Mouse (Mus musculus) embryo, embryonic 11 days (tissue): ENCODE measurements at regions not wholly inside any gene's neighbourhood (a gene's known extent, or its start where the extent isn't known, plus 50 kb on each side); places are given as distances from the start of the nearest gene placed in this dataset.

ENCODE experiments used
- DNase-seq: peaks from one replicate; pipeline ENCODE4 v3.0.0-alpha.2; 2015

GRCm38 (mm10) chr4:78666326-78666725 lies 454.6 kb upstream of the Ptprd start:
- DNase-seq: no peak

GRCm38 (mm10) chr4:78642773-78643172 lies 431.0 kb upstream of the Ptprd start:
- peak; percentile 12 for DNase-seq

- peak; percentile 55 for DNase-seq
Observed at GRCm38 (mm10) chr4:78606461-78606830, 394.7 kb upstream of the Ptprd start.

DNA sequence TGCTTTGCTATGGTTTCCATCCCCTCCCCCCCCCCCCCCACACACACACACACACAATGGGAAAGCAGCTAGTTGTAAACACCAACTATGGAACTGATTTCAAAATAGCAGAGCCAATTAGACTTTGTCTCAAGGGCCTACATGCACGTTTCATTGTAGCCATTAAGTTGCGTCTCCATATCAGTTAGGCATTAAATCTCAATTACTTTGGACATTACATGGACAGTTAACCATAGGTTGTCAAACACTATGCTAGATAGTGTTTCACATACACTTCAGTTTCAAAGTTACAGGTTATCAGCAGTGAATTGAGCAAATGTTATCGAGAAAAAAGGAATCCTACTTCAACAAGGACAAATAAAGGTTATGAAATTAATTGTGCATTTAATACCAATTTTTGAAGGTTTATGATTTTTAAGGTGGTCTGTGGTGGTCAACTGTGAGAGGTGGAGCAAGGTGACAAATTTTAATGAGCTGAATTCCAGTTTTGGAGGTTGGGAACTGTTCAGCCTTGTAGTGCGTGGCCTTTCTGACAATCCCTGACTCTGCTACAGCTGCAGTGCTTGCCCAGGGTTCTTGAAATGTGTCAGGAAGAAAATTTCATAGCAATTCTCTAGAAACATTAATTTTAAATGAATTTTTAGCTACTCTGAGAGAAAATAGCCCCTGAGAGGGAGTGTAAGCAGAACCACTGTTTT lies 394.2 kb upstream of the Ptprd start:
- no peak for DNase-seq

- no peak for DNase-seq
Observed at GRCm38 (mm10) chr4:78581590-78581989, 369.8 kb upstream of the Ptprd start.

DNA sequence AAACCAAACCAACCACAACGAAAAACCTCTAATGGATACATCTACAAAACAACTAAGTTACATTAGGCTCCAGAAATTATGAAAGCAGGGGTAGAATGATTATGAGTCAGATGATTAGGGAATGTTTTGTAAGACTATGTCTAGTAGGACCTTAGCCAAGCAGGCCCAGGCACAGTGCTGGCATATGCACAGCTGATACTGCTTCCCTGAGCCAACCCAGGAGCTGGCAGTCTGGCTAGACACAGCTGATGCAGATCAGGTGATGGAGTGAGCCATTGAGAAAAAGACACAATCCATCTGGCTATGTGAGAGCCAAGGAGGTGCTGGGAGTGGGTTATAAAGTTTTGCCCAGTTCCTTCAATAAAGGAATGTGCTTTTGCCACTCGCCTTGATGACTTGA lies 353.6 kb upstream of the Ptprd start:
- no peak for DNase-seq
